Mouse (Mus musculus): ENCODE results near the gene Kcnj9.
A peak's percentile ranks its signal among the peaks of the same experiment; 100 is the strongest.

Gene Kcnj9

GRCm38 (mm10) chr1:172333512-172333911 is 4.4 kb upstream of the Kcnj9 start:
- no peak for DNase-seq (ENCODE audit: low read depth, low spot score)

DNA sequence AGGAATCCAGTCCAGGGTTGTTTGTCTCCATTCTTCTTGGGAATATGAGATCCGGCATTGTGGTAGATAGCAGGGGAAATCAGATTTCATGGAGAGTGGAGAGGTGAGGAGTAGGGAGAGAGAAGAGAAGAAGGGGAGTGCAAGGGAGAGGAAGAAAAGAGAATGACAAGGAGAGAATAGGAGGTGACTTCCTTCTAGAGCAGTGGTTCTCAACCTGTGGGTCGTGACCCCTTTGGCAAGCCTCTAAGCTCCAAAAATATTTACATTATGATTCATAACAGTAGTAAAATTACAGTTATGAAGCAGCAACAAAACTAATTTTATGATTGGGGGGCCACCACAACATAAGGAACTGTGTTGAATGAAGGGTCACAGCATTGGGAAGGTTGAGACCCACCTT is 3.8 kb upstream of the Kcnj9 start:
- DNase-seq (ENCODE audit: low read depth, low spot score): no peak

GRCm38 (mm10) chr1:172331422-172331947 is 2.4 kb upstream of the Kcnj9 start:
- no peak for DNase-seq (ENCODE audit: low read depth, low spot score)

DNA sequence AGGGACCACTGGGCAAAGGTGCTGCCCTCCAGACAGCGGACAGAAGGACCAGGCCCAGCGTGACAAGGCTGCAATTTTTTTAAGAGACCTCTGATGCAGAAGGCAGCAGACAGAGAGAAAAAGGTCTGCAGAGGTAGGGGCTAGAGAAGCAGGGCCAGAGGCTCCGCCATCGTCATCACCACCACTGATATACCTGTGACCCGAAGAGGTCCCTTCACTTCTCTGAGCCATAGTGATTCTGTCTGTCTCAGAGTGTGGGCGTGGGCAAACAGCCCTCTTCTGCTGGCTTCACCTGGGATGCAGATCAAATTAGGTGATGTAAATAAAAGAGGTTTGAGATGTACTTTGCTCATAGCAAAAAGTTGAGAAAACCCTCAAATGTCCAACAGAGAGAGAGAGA is 498 bp upstream of the Kcnj9 start:
- no peak for DNase-seq (ENCODE audit: low read depth, low spot score)

- DNase-seq (ENCODE audit: low read depth, low spot score): no peak
Observed at GRCm38 (mm10) chr1:172328461-172328860, 657 bp downstream of the Kcnj9 start.

DNA sequence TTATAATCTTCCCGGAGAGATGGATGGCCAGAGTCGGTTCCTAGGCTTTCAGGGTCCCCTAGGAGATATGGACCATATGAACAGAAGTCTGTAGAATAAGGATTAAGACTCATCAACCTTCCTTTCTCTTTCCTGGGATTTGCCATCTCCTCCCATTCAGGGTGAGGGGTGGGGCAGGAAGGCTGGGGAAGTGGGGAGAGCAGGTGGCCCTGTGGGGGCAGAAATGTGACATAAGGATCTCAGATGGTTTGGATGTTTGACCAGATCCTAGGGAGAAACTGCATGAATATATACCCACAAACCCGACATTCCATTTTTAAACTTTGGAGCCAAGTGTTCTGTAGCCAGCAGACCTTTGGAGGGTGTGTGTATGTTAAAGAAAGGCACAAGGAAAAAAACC is 1.1 kb downstream of the Kcnj9 start:
- no peak for DNase-seq (ENCODE audit: low read depth, low spot score)

DNA sequence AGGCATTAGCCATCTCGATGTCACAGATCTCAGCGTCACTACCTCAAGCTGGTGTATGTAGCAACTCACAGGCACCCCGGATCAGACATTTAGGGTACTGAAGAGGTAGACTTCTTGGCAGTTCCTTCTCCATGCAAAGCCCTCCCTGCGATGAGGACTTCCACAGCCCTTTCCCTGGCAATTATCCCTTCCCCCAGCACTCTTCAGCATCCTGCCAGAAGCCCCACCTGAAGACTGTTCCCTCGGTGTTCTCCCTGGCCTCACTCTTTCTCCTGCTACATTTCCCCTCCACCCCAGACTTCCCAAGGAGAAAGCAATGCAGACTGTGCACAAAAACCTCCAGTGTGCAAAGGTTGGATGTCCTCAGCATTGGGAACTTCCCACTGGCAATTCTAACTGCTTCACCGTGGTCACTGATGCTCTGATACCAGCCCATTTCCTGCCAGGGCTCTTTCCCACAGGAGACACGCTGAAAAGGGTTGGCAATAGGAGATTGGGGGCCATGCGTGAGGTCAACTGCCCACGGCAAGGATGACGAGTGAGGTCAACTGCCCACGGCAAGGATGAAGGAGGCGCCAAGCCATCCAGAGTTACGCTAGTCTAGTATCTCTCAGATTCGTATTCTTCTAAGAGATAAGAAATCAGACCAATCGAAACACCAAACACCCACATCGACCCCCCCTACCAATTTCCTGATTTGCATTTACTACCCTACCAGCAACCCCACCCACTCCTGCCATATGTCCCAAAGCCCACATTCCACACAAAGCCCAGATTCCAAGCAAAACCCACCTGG is 1.7 kb downstream of the Kcnj9 start:
- no peak for DNase-seq (ENCODE audit: low read depth, low spot score)

GRCm38 (mm10) chr1:172326684-172327083 is 2.4 kb downstream of the Kcnj9 start:
- peak; percentile 87 for DNase-seq (ENCODE audit: low read depth, low spot score)

GRCm38 (mm10) chr1:172325680-172326535 is 3.2 kb downstream of the Kcnj9 start:
- DNase-seq (ENCODE audit: low read depth, low spot score): peak; percentile 88

GRCm38 (mm10) chr1:172324725-172325124 is 4.4 kb downstream of the Kcnj9 start:
- DNase-seq (ENCODE audit: low read depth, low spot score): peak; percentile 94

GRCm38 (mm10) chr1:172323801-172324359 is 5.2 kb downstream of the Kcnj9 start:
- DNase-seq (ENCODE audit: low read depth, low spot score): no peak

DNA sequence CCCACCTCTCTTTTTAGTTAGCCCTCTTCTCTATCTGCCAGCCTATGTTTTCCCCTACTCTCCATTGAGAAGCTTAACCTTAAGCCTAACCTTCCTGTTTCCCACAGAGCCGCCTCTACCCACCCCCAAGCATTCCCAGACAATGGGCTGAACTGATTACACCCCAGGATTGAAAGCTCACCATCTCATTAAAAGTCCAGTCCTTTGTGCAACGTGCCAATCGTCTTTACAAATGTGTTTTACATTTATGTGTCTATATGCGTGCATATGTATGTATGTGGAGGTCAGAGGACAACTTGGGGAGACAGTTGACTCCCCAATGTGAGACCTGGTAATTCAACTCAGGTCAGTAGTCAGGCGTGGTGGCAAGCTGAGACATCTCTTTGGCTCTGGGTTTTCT is 5.8 kb downstream of the Kcnj9 start:
- DNase-seq (ENCODE audit: low read depth, low spot score): peak; percentile 72

GRCm38 (mm10) chr1:172322725-172323124 is 6.4 kb downstream of the Kcnj9 start:
- no peak for DNase-seq (ENCODE audit: low read depth, low spot score)

- DNase-seq (ENCODE audit: low read depth, low spot score): no peak
Observed at GRCm38 (mm10) chr1:172319921-172320411, 9.2 kb downstream of the Kcnj9 start.

- no peak for DNase-seq (ENCODE audit: low read depth, low spot score)
Observed at GRCm38 (mm10) chr1:172319346-172319745, 9.8 kb downstream of the Kcnj9 start.

GRCm38 (mm10) chr1:172318424-172319035 is 10.6 kb downstream of the Kcnj9 start:
- DNase-seq (ENCODE audit: low read depth, low spot score): no peak

- peak; percentile 37 for DNase-seq (ENCODE audit: low read depth, low spot score)
Observed at GRCm38 (mm10) chr1:172317946-172318345, 11.2 kb downstream of the Kcnj9 start.

DNA sequence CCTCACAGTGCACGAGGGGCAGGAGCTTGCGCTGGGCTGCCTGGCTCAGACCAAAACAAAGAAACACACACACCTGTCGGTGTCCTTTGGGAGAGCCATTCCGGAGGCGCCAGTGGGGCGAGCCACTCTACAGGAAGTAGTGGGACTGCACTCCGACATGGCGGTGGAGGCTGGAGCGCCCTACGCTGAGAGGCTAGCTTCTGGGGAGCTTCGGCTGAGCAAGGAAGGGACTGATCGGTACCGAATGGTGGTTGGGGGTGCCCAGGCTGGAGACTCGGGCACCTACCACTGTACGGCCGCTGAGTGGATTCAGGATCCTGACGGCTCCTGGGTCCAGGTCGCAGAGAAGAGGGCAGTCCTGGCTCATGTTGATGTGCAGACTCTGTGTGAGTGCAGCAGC is 11.7 kb downstream of the Kcnj9 start:
- no peak for DNase-seq (ENCODE audit: low read depth, low spot score)

DNA sequence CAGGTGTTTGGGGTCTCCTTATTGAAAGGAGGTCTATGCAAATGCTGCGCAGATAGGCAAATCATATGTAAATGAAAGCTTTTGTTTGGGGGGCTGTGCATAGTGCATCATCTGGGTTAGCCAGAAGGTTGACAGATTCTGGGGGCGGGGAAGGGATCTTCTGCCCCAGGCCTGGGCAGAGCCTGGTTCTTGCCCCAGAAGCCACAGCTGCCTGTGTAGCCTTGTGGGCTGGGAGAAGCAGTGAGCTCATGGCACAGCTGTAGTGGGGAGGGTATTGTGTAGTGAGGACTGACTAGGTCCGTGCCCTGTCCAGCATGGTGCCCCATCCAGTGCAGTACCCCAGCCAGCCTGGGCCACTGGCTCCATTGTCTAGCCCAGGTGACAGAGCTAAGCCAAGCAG is 14.2 kb downstream of the Kcnj9 start:
- DNase-seq (ENCODE audit: low read depth, low spot score): no peak

GRCm38 (mm10) chr1:172313613-172314411 is 15.3 kb downstream of the Kcnj9 start:
- DNase-seq (ENCODE audit: low read depth, low spot score): no peak

All from ES-CJ7 (cell line).